Mouse (Mus musculus) adrenal gland, adult (tissue): ENCODE measurements around the gene Prss53.
"Not testable (repeated sequence)": the region's sequence is repeated elsewhere in the genome, so short reads cannot be mapped to it uniquely, and the experiment has no call there.

Source experiments
- DNase-seq, 2 experiments: peaks; one replicate each; pipeline ENCODE4 v3.0.0; 2022 to 2023; ENCODE audit warnings: low spot score in 1 of 2; ENCODE audit not compliant: inconsistent age in 2 of 2

Prss53 gene

GRCm38 (mm10) chr7:127912938-127913337 lies 22.2 kb upstream of the Prss53 start:
- no peak for DNase-seq

- peak; percentile 89 to 98 for DNase-seq
Measured at GRCm38 (mm10) chr7:127912190-127912871, 21.6 kb upstream of the Prss53 start, which contains the start of gene Kat8. TSS of gene Kat8 (plus strand) at chr7:127912516.

GRCm38 (mm10) chr7:127908656-127909055 lies 17.9 kb upstream of the Prss53 start:
- peak in 1 of 2 experiments; percentile 57 for DNase-seq

GRCm38 (mm10) chr7:127907939-127908338 lies 17.2 kb upstream of the Prss53 start:
- no peak for DNase-seq

GRCm38 (mm10) chr7:127903971-127904796 lies 13.4 kb upstream of the Prss53 start, which contains the start of gene Bckdk:
TSS of gene Bckdk (plus strand) at chr7:127904082.
- DNase-seq, result peak; percentile 83 to 92

GRCm38 (mm10) chr7:127901772-127902171 lies 11.0 kb upstream of the Prss53 start:
- no peak for DNase-seq

- DNase-seq, result no peak
Measured at GRCm38 (mm10) chr7:127899997-127900396, 9.2 kb upstream of the Prss53 start.

- no peak for DNase-seq
Measured at GRCm38 (mm10) chr7:127898179-127898956, 7.6 kb upstream of the Prss53 start.

- DNase-seq, result no peak
Measured at GRCm38 (mm10) chr7:127897542-127897941, 6.8 kb upstream of the Prss53 start.

GRCm38 (mm10) chr7:127896384-127896783 lies 5.6 kb upstream of the Prss53 start:
- peak; percentile 51 to 81 for DNase-seq

- DNase-seq, result not testable (repeated sequence)
Measured at GRCm38 (mm10) chr7:127895891-127896290, 5.1 kb upstream of the Prss53 start.

- DNase-seq, result peak; percentile 97 to 99
Measured at GRCm38 (mm10) chr7:127895442-127895841, 4.7 kb upstream of the Prss53 start, which contains the start of the genes Gm21974 and Vkorc1. TSS of gene Gm21974 (minus strand) at chr7:127895454. TSS of gene Vkorc1 (minus strand) at chr7:127895617.

GRCm38 (mm10) chr7:127894480-127894879 lies 3.7 kb upstream of the Prss53 start:
- DNase-seq, result no peak

GRCm38 (mm10) chr7:127888821-127889220 lies 1.9 kb downstream of the Prss53 start:
- DNase-seq, result no peak

- no peak for DNase-seq
Measured at GRCm38 (mm10) chr7:127887781-127888180, 3.0 kb downstream of the Prss53 start.

- no peak for DNase-seq
Measured at GRCm38 (mm10) chr7:127887191-127887590, 3.6 kb downstream of the Prss53 start.

GRCm38 (mm10) chr7:127886551-127886950 lies 4.2 kb downstream of the Prss53 start:
- no peak for DNase-seq

GRCm38 (mm10) chr7:127885951-127886350 lies 4.8 kb downstream of the Prss53 start:
- DNase-seq, result peak in 1 of 2 experiments; percentile 53

- no peak for DNase-seq
Measured at GRCm38 (mm10) chr7:127880431-127880830, 10.3 kb downstream of the Prss53 start.

GRCm38 (mm10) chr7:127879301-127879700 lies 11.5 kb downstream of the Prss53 start:
- DNase-seq, result no peak
